In genomic region chr3:96472066-96472465, GRCm38 (mm10) we compare ENCODE assay signal across 41 mouse cellular contexts. TPM values are rescaled to one million over a fixed set of nuclear protein-coding genes. Genes with fewer than 3 reads are reported as not detected.
"Had no signal": no experiment of that assay in that cellular context is flagged by ENCODE, and none has a peak within 500 bp of the region (broad histone marks: within the 10 kb centered on the region; RNA-seq: fewer than 3 reads in every experiment).

No protein-coding gene starts in this region.

- H3K27ac ChIP-seq: heart, embryonic 13.5 days; heart, embryonic 15.5 days; hindbrain, embryonic 13.5 days; hindbrain, embryonic 15.5 days; hindbrain, postnatal 0 days; kidney, embryonic 15.5 days; kidney, postnatal 0 days; limb, embryonic 13.5 days; limb, embryonic 15.5 days; liver, embryonic 12.5 days had no signal

- H3K9me3 ChIP-seq: heart, embryonic 13.5 days; heart, embryonic 15.5 days; hindbrain, embryonic 13.5 days; hindbrain, embryonic 15.5 days; kidney, embryonic 15.5 days; limb, embryonic 13.5 days; limb, embryonic 15.5 days; liver, embryonic 12.5 days had no signal

- H3K4me2 ChIP-seq: heart, embryonic 11.5 days; heart, embryonic 13.5 days; heart, embryonic 15.5 days; hindbrain, embryonic 13.5 days; hindbrain, embryonic 15.5 days; kidney, embryonic 15.5 days; limb, embryonic 13.5 days; limb, embryonic 15.5 days; liver, embryonic 12.5 days had no signal

- ATAC-seq: hindbrain, postnatal 0 days; intestine, embryonic 16.5 days; liver, embryonic 12.5 days had no signal

- H3K36me3 ChIP-seq: heart, embryonic 13.5 days; heart, embryonic 15.5 days; hindbrain, embryonic 13.5 days; hindbrain, embryonic 15.5 days; kidney, embryonic 15.5 days; limb, embryonic 13.5 days; limb, embryonic 15.5 days; liver, embryonic 12.5 days had no signal

- DNase-seq: gastrocnemius, postnatal 14 days; gastrocnemius, postnatal 36 days; heart, adult 18-20 months; heart, postnatal 14 days; heart, postnatal 36 days; kidney, adult 11 months; kidney, adult 2 months; kidney, adult 9 months; kidney, postnatal 14 days; kidney, postnatal 36 days; layer of hippocampus, adult 9-11 months; layer of hippocampus, postnatal 36 days; left cerebral cortex, postnatal 4 days had no signal

- H3K4me3 ChIP-seq: heart, embryonic 13.5 days; heart, embryonic 15.5 days; hindbrain, embryonic 13.5 days; hindbrain, embryonic 15.5 days; kidney, embryonic 15.5 days; limb, embryonic 13.5 days; limb, embryonic 15.5 days; liver, embryonic 12.5 days had no signal

- H3K9ac ChIP-seq: heart, embryonic 13.5 days; heart, embryonic 15.5 days; hindbrain, embryonic 13.5 days; hindbrain, embryonic 15.5 days; kidney, embryonic 15.5 days; limb, embryonic 13.5 days; limb, embryonic 15.5 days; liver, embryonic 12.5 days had no signal

RNA-seq across cellular contexts. Expression of gene BC107364, which starts 20.0 kb away (rescaled TPM):
- total RNA-seq: gastrocnemius, adult 18-20 months; gastrocnemius, adult 8-10 months; gastrocnemius, postnatal 14 days; gastrocnemius, postnatal 36 days; heart, adult 18-20 months; heart, postnatal 14 days; heart, postnatal 36 days; hematopoietic stem cell, adult 5-6 weeks; hindbrain, postnatal 0 days; layer of hippocampus, adult 18-20 months; layer of hippocampus, adult 8-10 months; layer of hippocampus, postnatal 14 days; layer of hippocampus, postnatal 36 days; left cerebral cortex, adult 18-20 months; left cerebral cortex, adult 8-10 months; left cerebral cortex, postnatal 10 days; left cerebral cortex, postnatal 25 days; left cerebral cortex, postnatal 4 days; liver, adult 2 months had no signal
- polyA plus RNA-seq: gonadal fat pad, adult 2 months; hindbrain, embryonic 11.5 days; hindbrain, embryonic 13.5 days; hindbrain, embryonic 15.5 days; hindbrain, postnatal 0 days; intestine, embryonic 14.5 days; kidney, embryonic 15.5 days; large intestine, adult 2 months; limb, embryonic 11.5 days; limb, embryonic 13.5 days; liver, adult 2 months; liver, embryonic 12.5 days had no signal

RNA-seq across cellular contexts. Expression of gene Hfe2, which starts 52.9 kb away (rescaled TPM):
- total RNA-seq: hematopoietic stem cell, adult 5-6 weeks had no signal
